Mouse (Mus musculus): ENCODE measurements at regions not wholly inside any gene's neighbourhood (a gene's known extent, or its start where the extent isn't known, plus 50 kb on each side); places are given as distances from the start of the nearest gene placed in this dataset.

DNA sequence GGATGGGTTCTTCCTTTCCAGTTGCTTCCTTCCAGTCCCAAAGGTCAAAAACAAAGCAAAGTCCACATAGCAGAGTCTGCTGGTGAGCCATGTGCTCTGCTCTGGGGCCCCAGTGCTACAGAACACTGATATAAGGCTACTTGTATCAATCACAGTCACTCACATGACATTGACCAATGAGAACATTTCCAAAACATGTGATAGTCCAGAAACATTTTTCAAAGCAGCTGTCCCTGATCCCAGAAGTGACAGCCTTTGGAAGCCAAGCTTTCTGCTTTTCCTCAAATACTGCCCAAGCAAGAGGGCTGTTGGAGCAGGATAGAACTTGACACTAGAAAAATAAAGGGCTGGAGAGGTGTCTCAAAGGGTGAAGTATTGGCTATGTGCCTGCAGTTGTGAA lies 106.5 kb upstream of the Tgfbr2 start:
- TF ChIP-seq CHD2 (IDR thresholded peaks at IDR 0.05; ENCODE audit: low read depth, low read length) (no peak), ZNF384 (IDR thresholded peaks at IDR 0.05; ENCODE audit: low read depth, low read length) (no peak), MAFK (IDR thresholded peaks at IDR 0.05; ENCODE audit: insufficient read depth, low read depth, low read length) (no peak)
